12 mouse cellular contexts compared by ENCODE assay signal in genomic region chr16:21293569-21293968, GRCm38 (mm10).
DNase-seq lines count a peak whose midpoint lies in the region; ATAC-seq lines count a peak whose summit lies in the region.
"Had no signal": no experiment of that assay in that cellular context is flagged by ENCODE, and none has a peak within 500 bp of the region (broad histone marks: within the 10 kb centered on the region; RNA-seq: fewer than 3 reads in every experiment).

No protein-coding gene starts in this region.

- H3K4me3 ChIP-seq in hindbrain, embryonic 13.5 days = no peak overlapping the region
- H3K4me3 ChIP-seq in hindbrain, embryonic 12.5 days = no peak overlapping the region
- no peak overlapping the region for H3K4me3 ChIP-seq in embryonic facial prominence, embryonic 14.5 days (ENCODE audit: low read depth, low read length)
- no peak overlapping the region for H3K4me3 ChIP-seq in heart, embryonic 15.5 days
- H3K4me3 ChIP-seq: neural tube, embryonic 12.5 days had no signal

- no peaks in the 10 kb centered on the region for H3K36me3 ChIP-seq in hindbrain, embryonic 13.5 days
- H3K36me3 ChIP-seq in hindbrain, embryonic 12.5 days = no peaks in the 10 kb centered on the region
- no peaks in the 10 kb centered on the region for H3K36me3 ChIP-seq in embryonic facial prominence, embryonic 14.5 days (ENCODE audit: control insufficient read depth, insufficient read depth, low read length)
- no peaks in the 10 kb centered on the region for H3K36me3 ChIP-seq in heart, embryonic 15.5 days
- H3K36me3 ChIP-seq: neural tube, embryonic 12.5 days had no signal

- H3K27me3 ChIP-seq in hindbrain, embryonic 13.5 days = 0 out of 2 replicates have a peak, but pooled peaks cover 3% of the 10 kb centered on the region
- no peaks in the 10 kb centered on the region for H3K27me3 ChIP-seq in hindbrain, embryonic 12.5 days
- H3K27me3 ChIP-seq in embryonic facial prominence, embryonic 14.5 days (replicated peaks; ENCODE audit: control insufficient read depth, insufficient read depth, low read length) = no peaks in the 10 kb centered on the region
- H3K27me3 ChIP-seq in heart, embryonic 15.5 days = no peaks in the 10 kb centered on the region
- H3K27me3 ChIP-seq: CH12.LX; neural tube, embryonic 12.5 days had no signal

- DNase-seq in embryonic facial prominence, embryonic 14.5 days (ENCODE audit: low spot score) = peak; percentile 84
- peak; percentile 43 for DNase-seq in lung, postnatal 14 days
- no peak for DNase-seq in thymus, postnatal 4 days
- DNase-seq in ovary, postnatal 14 days (ENCODE audit: low spot score) = no peak
- DNase-seq: cerebellum, adult 11-12 months; liver; thymus, postnatal 25 days had no signal

- WGBS in hindbrain, embryonic 13.5 days = 39% methylated on average over 3 of the region's 3 CpGs
- 24% methylated on average over 3 of the region's 3 CpGs for WGBS in hindbrain, embryonic 12.5 days
- WGBS in embryonic facial prominence, embryonic 14.5 days = 12% methylated on average over 2 of the region's 3 CpGs
- WGBS in heart, embryonic 15.5 days = 24% methylated on average over 3 of the region's 3 CpGs

- H3K9ac ChIP-seq in hindbrain, embryonic 13.5 days = no peak overlapping the region
- H3K9ac ChIP-seq in hindbrain, embryonic 12.5 days = no peak overlapping the region
- H3K9ac ChIP-seq in embryonic facial prominence, embryonic 14.5 days (ENCODE audit: low read depth, low read length) = no peak overlapping the region
- H3K9ac ChIP-seq in heart, embryonic 15.5 days = no peak overlapping the region
- H3K9ac ChIP-seq: neural tube, embryonic 12.5 days had no signal

- peaks cover 33% of the 10 kb centered on the region for H3K4me1 ChIP-seq in hindbrain, embryonic 13.5 days (replicated peaks)
- H3K4me1 ChIP-seq in hindbrain, embryonic 12.5 days = peaks cover 27% of the 10 kb centered on the region
- H3K4me1 ChIP-seq in embryonic facial prominence, embryonic 14.5 days (ENCODE audit: control insufficient read depth, insufficient read depth, low read length) = peaks cover 66% of the 10 kb centered on the region
- peaks cover 47% of the 10 kb centered on the region for H3K4me1 ChIP-seq in heart, embryonic 15.5 days (replicated peaks)
- H3K4me1 ChIP-seq: neural tube, embryonic 12.5 days had no signal

- no peak overlapping the region for H3K27ac ChIP-seq in hindbrain, embryonic 13.5 days
- no peak overlapping the region for H3K27ac ChIP-seq in hindbrain, embryonic 12.5 days
- H3K27ac ChIP-seq in embryonic facial prominence, embryonic 14.5 days (replicated peaks; ENCODE audit: low read depth, low read length) = peak overlapping the region; percentile 72; the same call in 1 of the 2 replicates
- peak overlapping the region; percentile 35 for H3K27ac ChIP-seq in heart, embryonic 15.5 days
- H3K27ac ChIP-seq: neural tube, embryonic 12.5 days had no signal

- H3K4me2 ChIP-seq in hindbrain, embryonic 13.5 days = no peak overlapping the region
- H3K4me2 ChIP-seq in hindbrain, embryonic 12.5 days (replicated peaks) = no peak overlapping the region
- H3K4me2 ChIP-seq in embryonic facial prominence, embryonic 14.5 days (ENCODE audit: low read depth, low read length) = no peak overlapping the region
- no peak overlapping the region for H3K4me2 ChIP-seq in heart, embryonic 15.5 days
- H3K4me2 ChIP-seq: neural tube, embryonic 12.5 days had no signal

- H3K9me3 ChIP-seq in hindbrain, embryonic 13.5 days = no peaks in the 10 kb centered on the region; the same call in 1 of the 2 replicates
- 0 out of 2 replicates have a peak, but pooled peaks cover 5% of the 10 kb centered on the region for H3K9me3 ChIP-seq in hindbrain, embryonic 12.5 days (replicated peaks)
- 0 out of 2 replicates have a peak, but pooled peaks cover 8% of the 10 kb centered on the region for H3K9me3 ChIP-seq in embryonic facial prominence, embryonic 14.5 days (ENCODE audit: control insufficient read depth, low read length)
- H3K9me3 ChIP-seq in heart, embryonic 15.5 days (replicated peaks) = no peaks in the 10 kb centered on the region
- H3K9me3 ChIP-seq: neural tube, embryonic 12.5 days had no signal

- 0 out of 2 replicates have a peak, but pooled peaks have one; percentile 35 for ATAC-seq in hindbrain, embryonic 13.5 days (ENCODE audit: low FRiP score)
- ATAC-seq in hindbrain, embryonic 12.5 days (ENCODE audit: low FRiP score) = no peak
- ATAC-seq in embryonic facial prominence, embryonic 14.5 days (ENCODE audit: low read depth) = peak; percentile 58
- peak; percentile 53 for ATAC-seq in heart, embryonic 15.5 days (replicated peaks; ENCODE audit: insufficient number of reproducible peaks, insufficient read depth, low FRiP score, low read depth)

Comparison
In these comparisons a context has a peak if more than half of its experiments do, and no peak if none do; other contexts are left out.
1. H3K27ac ChIP-seq: peak in embryonic facial prominence, embryonic 14.5 days (single experiment) and heart, embryonic 15.5 days (single experiment); none in hindbrain, embryonic 13.5 days (single experiment) and hindbrain, embryonic 12.5 days (single experiment).
2. DNase-seq: peak in embryonic facial prominence, embryonic 14.5 days (single experiment) and lung, postnatal 14 days (single experiment); none in thymus, postnatal 4 days (single experiment) and ovary, postnatal 14 days (single experiment).